Mouse (Mus musculus) limb, embryonic 11.5 days (tissue): ENCODE measurements around the gene Trim14. TPM values are rescaled to one million over a fixed set of nuclear protein-coding genes. Genes with fewer than 3 reads are reported as not detected.

Source experiments
- ATAC-seq: fragments of 200-750 bp; cut with Nextera tagmentation; 2 replicates; pipeline ENCODE4 v1.8.0; 2017; ENCODE audit warnings: low read depth; ENCODE audit not compliant: insufficient number of reproducible peaks, low FRiP score, low TSS enrichment
- DNase-seq: peaks from one replicate; pipeline ENCODE4 v3.0.0-alpha.2; 2015; ENCODE audit warnings: low spot score
- H3K27ac ChIP-seq: fragments of 300-500 bp; sonication (generic); replicated peaks from 2 replicates; pipeline ENCODE4 v1.5.1; 2014; ENCODE audit warnings: low read depth, mild to moderate bottlenecking, low read length
- H3K27me3 ChIP-seq: fragments of 300-500 bp; sonication (generic); 2 replicates; pipeline ENCODE4 v1.6.1; 2014; ENCODE audit warnings: mild to moderate bottlenecking, low read length, mixed read lengths; ENCODE audit not compliant: control insufficient read depth, insufficient read depth
- H3K36me3 ChIP-seq: fragments of 300-500 bp; sonication (generic); 2 replicates; pipeline ENCODE4 v1.6.1; 2014; ENCODE audit warnings: mild to moderate bottlenecking, low read length, moderate library complexity, mixed read lengths; ENCODE audit not compliant: control insufficient read depth, insufficient read depth
- H3K4me1 ChIP-seq: fragments of 300-500 bp; sonication (generic); 2 replicates; pipeline ENCODE4 v1.6.1; 2014; ENCODE audit warnings: low read length, mixed read lengths; ENCODE audit not compliant: control insufficient read depth, insufficient read depth
- H3K4me2 ChIP-seq: fragments of 300-500 bp; sonication (generic); 2 replicates; pipeline ENCODE4 v1.6.1; 2014; ENCODE audit warnings: low read depth, mild to moderate bottlenecking, moderate library complexity; ENCODE audit not compliant: severe bottlenecking
- H3K4me3 ChIP-seq: fragments of 300-500 bp; sonication (generic); 2 replicates; pipeline ENCODE4 v1.5.1; 2014; ENCODE audit warnings: low read depth, low read length
- H3K9ac ChIP-seq: fragments of 300-500 bp; sonication (generic); 2 replicates; pipeline ENCODE4 v1.6.1; 2014; ENCODE audit warnings: mild to moderate bottlenecking, low read length
- H3K9me3 ChIP-seq: fragments of 300-500 bp; sonication (generic); 2 replicates; pipeline ENCODE4 v1.6.1; 2016; ENCODE audit warnings: low read length; ENCODE audit not compliant: control insufficient read depth
- WGBS: fragments of 180-500 bp; shearing (Covaris S2); extraction: QIAGEN DNeasy Blood & Tissue Kit; methylation state at CpG from one replicate; pipeline ENCODE4 v1.1.7; 2014; 5-methylcytosine and 5-hydroxymethylcytosine counted together
- polyA plus RNA-seq: library from polyadenylated mRNA; unstranded; fragments of >200 nt; fragmentation: Nextera tagmentation; extraction: Ambion mirVana; gene quantifications from 2 replicates; pipeline ENCODE4 v1.2.1, GENCODE M21; 2014

Gene Trim14
- polyA plus RNA-seq, 1 experiment from 2014 or later = 0.36 TPM

GRCm38 (mm10) chr4:46527558-46527926 lies 8.4 kb downstream of the Trim14 start:
- H3K4me3 ChIP-seq = no peak overlapping the region; the same call in 1 of the 2 replicates
- WGBS = 3% methylated on average over 7 of the region's 7 CpGs
- no peaks in the 10 kb centered on the region for H3K36me3 ChIP-seq
- H3K4me2 ChIP-seq = peak overlapping the region; percentile 41
- no peak for DNase-seq
- no peak for ATAC-seq
- no peaks in the 10 kb centered on the region for H3K27me3 ChIP-seq
- H3K27ac ChIP-seq = no peak overlapping the region
- H3K9ac ChIP-seq = no peak overlapping the region
- no peaks in the 10 kb centered on the region for H3K9me3 ChIP-seq
- no peaks in the 10 kb centered on the region for H3K4me1 ChIP-seq

DNA sequence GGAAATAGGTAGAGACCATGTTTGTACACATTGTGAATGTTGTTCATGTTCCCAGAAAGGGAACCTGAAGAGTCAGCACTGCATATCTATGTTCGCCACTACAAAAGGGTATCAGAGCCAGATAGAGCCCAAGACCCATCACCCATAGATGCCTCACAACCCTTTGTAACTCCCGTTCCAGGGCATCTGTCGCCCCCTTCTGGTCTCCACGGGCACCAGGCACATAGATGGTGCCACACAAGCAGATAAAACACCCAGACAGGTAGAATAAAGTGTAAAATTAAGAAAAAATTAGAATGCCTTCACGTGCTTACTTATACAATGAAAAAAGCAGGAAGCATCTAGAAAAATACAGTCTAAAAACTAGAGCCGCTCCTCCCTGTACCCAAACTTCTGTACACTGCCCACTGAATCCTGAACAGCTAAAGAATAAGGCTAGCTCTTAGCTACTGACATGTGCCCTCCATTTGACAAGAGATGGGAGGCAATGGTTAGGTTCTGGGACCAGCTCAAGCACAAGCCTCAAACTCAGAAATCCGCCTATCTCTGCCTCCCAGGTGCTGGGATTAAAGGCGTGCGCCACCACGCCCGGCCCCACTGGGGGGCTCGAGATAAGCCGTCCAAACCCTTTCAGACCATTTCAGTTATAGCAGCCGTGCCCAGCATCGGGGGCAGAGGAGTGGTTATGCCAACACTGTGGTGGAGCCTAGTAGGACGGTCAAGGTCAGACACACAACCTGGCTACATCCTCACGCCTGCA lies 9.0 kb downstream of the Trim14 start:
- H3K9ac ChIP-seq = no peak overlapping the region
- no peaks in the 10 kb centered on the region for H3K27me3 ChIP-seq
- ATAC-seq = no peak

DNA sequence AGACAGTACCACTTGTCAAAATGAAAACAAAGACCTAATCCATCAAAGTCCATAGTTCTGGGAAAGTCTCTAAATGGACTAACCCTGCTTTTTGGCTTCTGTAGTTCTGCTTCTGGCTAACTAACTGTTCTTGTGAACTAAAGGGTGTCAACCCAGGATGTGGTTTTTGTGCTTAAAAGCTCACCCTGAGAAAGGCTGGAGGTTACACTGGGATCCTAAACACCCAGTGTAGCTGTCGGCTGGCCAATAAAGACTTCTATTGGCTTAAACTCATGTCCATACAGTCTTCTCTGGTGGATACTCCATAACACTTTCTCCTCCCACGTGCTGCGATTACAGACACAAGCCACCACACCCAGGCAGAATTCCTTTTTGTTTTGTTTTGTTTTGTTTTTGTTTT lies 9.7 kb downstream of the Trim14 start:
- Histone ChIP-seq H3K27me3 (no peaks in the 10 kb centered on the region), H3K36me3 (no peaks in the 10 kb centered on the region), H3K9me3 (no peaks in the 10 kb centered on the region), H3K4me1 (no peaks in the 10 kb centered on the region), H3K9ac (no peak overlapping the region), H3K4me2 (no peak overlapping the region), H3K4me3 (no peak overlapping the region), H3K27ac (no peak overlapping the region)
- ATAC-seq = no peak
- WGBS = 88% methylated on average over 3 of the region's 3 CpGs
- no peak for DNase-seq

More for the DNA sequence above, 9.0 kb downstream of the Trim14 start:
- Histone ChIP-seq H3K36me3 (no peaks in the 10 kb centered on the region), H3K9me3 (no peaks in the 10 kb centered on the region), H3K4me3 (no peak overlapping the region), H3K4me2 (peak overlapping the region; percentile 41), H3K27ac (no peak overlapping the region), H3K4me1 (no peaks in the 10 kb centered on the region)
- WGBS = 28% methylated on average over 17 of the region's 17 CpGs
- no peak for DNase-seq

DNA sequence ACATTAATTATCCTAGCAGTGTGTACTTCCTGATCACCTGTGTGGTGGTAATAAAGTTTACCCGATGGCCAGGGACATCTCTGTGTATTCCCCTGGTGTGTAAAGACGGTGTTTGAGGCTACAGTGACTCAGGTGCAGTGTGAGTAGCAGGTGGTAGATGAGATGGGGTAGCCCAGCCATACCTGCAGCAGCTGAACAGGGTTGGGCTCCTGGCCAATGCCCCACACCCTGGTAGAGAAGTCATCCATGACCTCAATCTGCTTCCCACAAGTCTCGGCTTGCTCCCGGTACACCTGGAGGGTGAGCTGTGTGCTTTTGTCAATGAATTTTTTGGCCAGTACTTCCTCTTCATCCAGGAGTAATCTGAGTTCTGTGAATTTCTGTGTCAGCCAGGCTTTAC lies 12.6 kb downstream of the Trim14 start:
- no peaks in the 10 kb centered on the region for H3K9me3 ChIP-seq
- ATAC-seq = no peak
- WGBS = 86% methylated on average over 4 of the region's 4 CpGs

DNA sequence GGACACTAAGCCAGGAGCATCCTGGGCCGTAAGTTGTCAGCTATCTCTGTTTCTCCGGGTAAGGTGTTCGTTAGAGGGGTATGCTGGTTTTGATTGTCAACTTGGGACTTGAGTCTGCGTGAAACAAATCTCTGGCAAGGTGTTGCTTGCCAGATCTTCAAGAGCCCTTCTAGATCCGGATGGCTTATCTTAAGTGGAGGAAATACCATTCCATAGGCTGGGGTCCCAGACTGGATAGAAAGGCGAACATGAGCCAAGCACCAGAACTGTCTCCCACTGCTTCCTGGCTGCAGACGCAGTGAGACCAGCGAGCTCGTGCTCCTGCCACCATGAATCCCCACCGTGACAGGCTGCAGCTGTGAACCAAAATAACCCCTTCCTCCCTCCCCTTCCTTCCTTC lies 14.5 kb downstream of the Trim14 start:
- Histone ChIP-seq H3K9me3 (no peaks in the 10 kb centered on the region), H3K4me1 (0 out of 2 replicates have a peak, but pooled peaks cover 2% of the 10 kb centered on the region), H3K4me2 (no peak overlapping the region), H3K27me3 (no peaks in the 10 kb centered on the region), H3K9ac (no peak overlapping the region), H3K27ac (no peak overlapping the region), H3K4me3 (no peak overlapping the region), H3K36me3 (no peaks in the 10 kb centered on the region)
- ATAC-seq (no peak), DNase-seq (no peak)
- 85% methylated on average over 10 of the region's 10 CpGs for WGBS

More for the DNA sequence above, 12.6 kb downstream of the Trim14 start:
- Histone ChIP-seq H3K27me3 (no peaks in the 10 kb centered on the region), H3K9ac (no peak overlapping the region), H3K4me2 (no peak overlapping the region), H3K4me1 (0 out of 2 replicates have a peak, but pooled peaks cover 2% of the 10 kb centered on the region), H3K36me3 (no peaks in the 10 kb centered on the region), H3K27ac (no peak overlapping the region), H3K4me3 (no peak overlapping the region)
- no peak for DNase-seq

- WGBS = 74% methylated on average over 2 of the region's 2 CpGs
- no peak overlapping the region for H3K4me2 ChIP-seq
- ATAC-seq = no peak
- 0 out of 2 replicates have a peak, but pooled peaks cover 2% of the 10 kb centered on the region for H3K4me1 ChIP-seq
- no peak overlapping the region for H3K4me3 ChIP-seq
- no peaks in the 10 kb centered on the region for H3K36me3 ChIP-seq
- no peaks in the 10 kb centered on the region for H3K9me3 ChIP-seq
- no peaks in the 10 kb centered on the region for H3K27me3 ChIP-seq
- no peak overlapping the region for H3K27ac ChIP-seq
- DNase-seq = no peak
- H3K9ac ChIP-seq = no peak overlapping the region
These were observed 15.4 kb downstream of the Trim14 start for GRCm38 (mm10) chr4:46520491-46520890.

DNA sequence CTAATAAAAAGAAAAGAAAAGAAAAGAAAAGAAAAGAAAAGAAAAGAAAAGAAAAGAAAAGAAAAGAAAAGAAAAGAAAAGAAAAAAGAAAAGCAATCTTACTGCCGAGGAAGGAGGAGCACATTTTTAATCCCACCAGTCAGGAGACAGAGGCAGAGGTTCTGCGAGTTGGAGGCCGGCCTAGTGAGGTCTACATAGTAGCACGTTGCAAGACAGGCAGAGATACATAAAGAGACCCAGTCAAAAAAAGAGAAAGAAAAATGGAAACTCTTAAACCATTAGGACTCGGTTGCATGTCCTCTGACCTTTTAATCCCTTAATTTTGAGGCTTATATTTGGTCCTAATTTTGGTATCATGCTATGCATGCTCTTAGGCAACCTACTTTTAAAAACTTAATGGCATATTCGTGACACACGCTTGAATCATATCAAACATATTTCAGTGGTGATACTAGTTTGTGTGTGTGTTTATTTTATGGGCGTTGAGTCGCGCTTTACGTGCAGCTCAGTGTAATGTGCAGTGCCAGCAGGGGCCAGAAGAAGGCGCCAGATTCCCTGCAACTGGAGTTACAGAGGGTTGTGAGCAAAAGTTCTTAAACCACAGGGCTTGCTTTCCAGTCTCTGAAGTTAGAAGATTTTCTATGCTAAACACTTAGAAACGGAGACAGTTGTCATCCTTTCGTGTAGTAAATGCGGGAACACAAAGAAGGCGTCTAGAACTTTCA lies 28.0 kb downstream of the Trim14 start:
- DNase-seq (peak; percentile 85), ATAC-seq (no peak)
- Histone ChIP-seq H3K4me3 (no peak overlapping the region; the same call in 1 of the 2 replicates), H3K9me3 (no peaks in the 10 kb centered on the region), H3K9ac (no peak overlapping the region), H3K27me3 (peaks cover 17% of the 10 kb centered on the region), H3K4me2 (peak overlapping the region; percentile 36; the same call in 1 of the 2 replicates), H3K27ac (no peak overlapping the region), H3K36me3 (no peaks in the 10 kb centered on the region), H3K4me1 (0 out of 2 replicates have a peak, but pooled peaks cover 2% of the 10 kb centered on the region)
- 11% methylated on average over 16 of the region's 16 CpGs for WGBS

GRCm38 (mm10) chr4:46506801-46507610 lies 28.9 kb downstream of the Trim14 start:
- H3K36me3 ChIP-seq = 0 out of 2 replicates have a peak, but pooled peaks cover 2% of the 10 kb centered on the region
- DNase-seq (peak; percentile 95), ATAC-seq (peak; percentile 93)
- H3K27ac ChIP-seq = no peak overlapping the region
- H3K4me2 ChIP-seq = peak overlapping the region; percentile 93
- H3K4me1 ChIP-seq = 0 out of 2 replicates have a peak, but pooled peaks cover 2% of the 10 kb centered on the region
- peaks cover 17% of the 10 kb centered on the region for H3K27me3 ChIP-seq
- under 1% methylated on average over 94 of the region's 94 CpGs for WGBS
- H3K9me3 ChIP-seq = no peaks in the 10 kb centered on the region
- peak overlapping the region; percentile 23; the same call in 1 of the 2 replicates for H3K9ac ChIP-seq
- H3K4me3 ChIP-seq = peak overlapping the region; percentile 51
